Mouse (Mus musculus) testis, adult 2 months (tissue): ENCODE results near the gene Klf2. TPM values are rescaled to one million over a fixed set of nuclear protein-coding genes. Genes with fewer than 3 reads are reported as not detected.

Experiments
- H3K27ac ChIP-seq: fragments of 200-500 bp; 2 replicates; pipeline ENCODE4 v1.5.1; 2012; ENCODE audit warnings: low read depth, low read length; ENCODE audit not compliant: control insufficient read depth, insufficient read depth
- H3K27me3 ChIP-seq: fragments of 200-500 bp; 2 replicates; pipeline ENCODE4 v1.6.1; 2012; ENCODE audit warnings: mild to moderate bottlenecking, low read length, moderate library complexity; ENCODE audit not compliant: control insufficient read depth, insufficient read depth
- H3K36me3 ChIP-seq: fragments of 200-500 bp; 2 replicates; pipeline ENCODE4 v1.6.1; 2012; ENCODE audit warnings: mild to moderate bottlenecking, low read length; ENCODE audit not compliant: control insufficient read depth, insufficient read depth
- H3K4me1 ChIP-seq: fragments of 200-500 bp; 2 replicates; pipeline ENCODE4 v1.6.1; 2012; ENCODE audit warnings: low read length; ENCODE audit not compliant: control insufficient read depth, insufficient read depth
- H3K4me3 ChIP-seq: fragments of 200-500 bp; 2 replicates; pipeline ENCODE4 v1.5.1; 2012; ENCODE audit warnings: low read depth, mild to moderate bottlenecking, low read length, moderate library complexity, mixed read lengths; ENCODE audit not compliant: control insufficient read depth
- CTCF ChIP-seq: fragments of 200-500 bp; IDR thresholded peaks from 2 replicates; pipeline ENCODE4 v1.5.1; 2012; ENCODE audit warnings: low read depth, mild to moderate bottlenecking, inconsistent platforms, low read length, moderate library complexity; ENCODE audit not compliant: control insufficient read depth, insufficient read depth, insufficient replicate concordance
- POLR2A ChIP-seq: fragments of 200-500 bp; IDR thresholded peaks from 2 replicates; pipeline ENCODE4 v1.6.1; 2012; ENCODE audit warnings: low read depth, mild to moderate bottlenecking, inconsistent platforms, low read length, moderate library complexity; ENCODE audit not compliant: control insufficient read depth
- polyA plus RNA-seq: library from polyadenylated mRNA; depleted of rRNA; stranded (reverse); fragments of >200 nt; gene quantifications from 2 replicates; pipeline ENCODE4 v1.2.3, GENCODE M21; 2012

Gene Klf2
- polyA plus RNA-seq, 1 experiment: 10.6 TPM

- H3K27ac ChIP-seq: no peak overlapping the region
- H3K36me3 ChIP-seq: no peaks in the 10 kb centered on the region
- H3K4me3 ChIP-seq: no peak overlapping the region
- TF ChIP-seq POLR2A: no peak
- no peak for TF ChIP-seq CTCF
- no peaks in the 10 kb centered on the region for H3K4me1 ChIP-seq
- no peaks in the 10 kb centered on the region for H3K27me3 ChIP-seq
These were observed 11.9 kb upstream of the Klf2 start for GRCm38 (mm10) chr8:72306913-72307312.

DNA sequence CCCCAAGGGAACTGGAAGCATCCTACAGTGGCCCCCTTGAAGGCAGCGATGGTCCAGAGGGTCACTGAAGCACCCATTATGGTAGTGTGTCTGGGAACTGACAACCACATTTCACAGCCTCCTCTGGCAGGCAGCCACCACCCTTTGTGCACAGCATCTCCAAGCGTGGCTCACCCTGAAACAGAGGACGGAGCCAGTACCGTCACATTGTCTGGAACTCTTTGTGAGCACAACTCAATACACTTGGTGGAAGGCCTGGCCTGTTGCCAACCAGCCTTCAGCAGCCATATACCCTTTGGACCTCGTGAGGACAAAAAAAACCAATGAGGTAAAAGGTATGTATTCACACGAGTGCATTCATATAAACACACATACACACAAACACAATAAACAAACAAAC, 10.6 kb upstream of the Klf2 start:
- H3K27ac ChIP-seq: no peak overlapping the region
- H3K27me3 ChIP-seq: no peaks in the 10 kb centered on the region
- no peak overlapping the region for H3K4me3 ChIP-seq
- TF ChIP-seq POLR2A (no peak), CTCF (no peak)
- no peaks in the 10 kb centered on the region for H3K36me3 ChIP-seq
- H3K4me1 ChIP-seq: no peaks in the 10 kb centered on the region

- Histone ChIP-seq H3K27me3 (no peaks in the 10 kb centered on the region), H3K27ac (no peak overlapping the region), H3K36me3 (no peaks in the 10 kb centered on the region), H3K4me1 (no peaks in the 10 kb centered on the region), H3K4me3 (no peak overlapping the region; the same call in 1 of the 2 replicates)
- TF ChIP-seq POLR2A (no peak), CTCF (no peak)
These were observed 7.9 kb upstream of the Klf2 start for GRCm38 (mm10) chr8:72310849-72311506.

- no peak overlapping the region for H3K27ac ChIP-seq
- TF ChIP-seq CTCF: no peak
- no peak overlapping the region for H3K4me3 ChIP-seq
These were observed 5.8 kb upstream of the Klf2 start for GRCm38 (mm10) chr8:72312926-72313518.

GRCm38 (mm10) chr8:72316053-72316695, 2.7 kb upstream of the Klf2 start:
- Histone ChIP-seq H3K27me3 (no peaks in the 10 kb centered on the region), H3K27ac (no peak overlapping the region)
- TF ChIP-seq POLR2A: no peak
- TF ChIP-seq CTCF: no peak

More at GRCm38 (mm10) chr8:72312926-72313518, 5.8 kb upstream of the Klf2 start:
- H3K27me3 ChIP-seq: no peaks in the 10 kb centered on the region
- H3K4me1 ChIP-seq: no peaks in the 10 kb centered on the region; the same call in none of the 2 replicates
- H3K36me3 ChIP-seq: no peaks in the 10 kb centered on the region

GRCm38 (mm10) chr8:72317741-72318301, 1.0 kb upstream of the Klf2 start:
- peaks cover 18% of the 10 kb centered on the region for H3K4me1 ChIP-seq
- H3K27ac ChIP-seq: no peak overlapping the region
- H3K27me3 ChIP-seq: no peaks in the 10 kb centered on the region
- no peaks in the 10 kb centered on the region for H3K36me3 ChIP-seq
- peak overlapping the region; percentile 90 for H3K4me3 ChIP-seq
- no peak for TF ChIP-seq POLR2A
- TF ChIP-seq CTCF: no peak

More at GRCm38 (mm10) chr8:72316053-72316695, 2.7 kb upstream of the Klf2 start:
- Histone ChIP-seq H3K4me3 (peak overlapping the region; percentile 90), H3K4me1 (peaks cover 12% of the 10 kb centered on the region), H3K36me3 (no peaks in the 10 kb centered on the region)

DNA sequence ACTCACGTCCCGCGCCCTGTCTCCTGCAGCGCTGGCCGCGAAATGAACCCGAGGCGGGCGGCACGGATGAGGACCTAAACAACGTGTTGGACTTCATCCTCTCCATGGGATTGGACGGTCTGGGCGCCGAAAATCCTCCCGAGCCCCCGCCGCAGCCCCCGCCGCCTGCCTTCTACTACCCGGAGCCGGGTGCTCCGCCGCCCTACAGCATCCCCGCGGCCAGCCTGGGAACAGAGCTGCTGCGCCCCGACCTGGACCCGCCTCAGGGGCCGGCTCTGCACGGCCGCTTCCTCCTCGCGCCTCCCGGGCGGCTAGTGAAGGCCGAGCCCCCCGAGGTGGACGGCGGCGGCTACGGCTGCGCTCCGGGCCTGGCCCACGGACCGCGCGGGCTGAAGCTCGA, 564 bp downstream of the Klf2 start:
- Histone ChIP-seq H3K4me3 (peak overlapping the region; percentile 96), H3K36me3 (no peaks in the 10 kb centered on the region), H3K27me3 (no peaks in the 10 kb centered on the region), H3K27ac (peak overlapping the region; percentile 65), H3K4me1 (peaks cover 18% of the 10 kb centered on the region)
- no peak for TF ChIP-seq POLR2A
- TF ChIP-seq CTCF: no peak
